Mouse (Mus musculus) G1E (cell line): Measurements from ENCODE around the gene Gm12185.

ENCODE experiments used
- CTCF ChIP-seq: IDR thresholded peaks from 2 replicates; pipeline ENCODE4 v1.5.1; 2012; ENCODE audit warnings: low read depth, low read length, inconsistent platforms, mixed read lengths
- GATA1 ChIP-seq: IDR thresholded peaks from 2 replicates; pipeline ENCODE4 v1.6.1; 2012; ENCODE audit warnings: borderline replicate concordance, low read length, inconsistent platforms, mixed read lengths
- GATA2 ChIP-seq: IDR thresholded peaks from 2 replicates; pipeline ENCODE4 v1.6.1; 2012; ENCODE audit warnings: low read depth, low read length, inconsistent platforms, borderline replicate concordance
- TAL1 ChIP-seq: conservative IDR thresholded peaks from 2 replicates; pipeline ENCODE4 v1.6.1; 2012; ENCODE audit warnings: low read depth, low read length, inconsistent platforms, mixed read lengths

DNA sequence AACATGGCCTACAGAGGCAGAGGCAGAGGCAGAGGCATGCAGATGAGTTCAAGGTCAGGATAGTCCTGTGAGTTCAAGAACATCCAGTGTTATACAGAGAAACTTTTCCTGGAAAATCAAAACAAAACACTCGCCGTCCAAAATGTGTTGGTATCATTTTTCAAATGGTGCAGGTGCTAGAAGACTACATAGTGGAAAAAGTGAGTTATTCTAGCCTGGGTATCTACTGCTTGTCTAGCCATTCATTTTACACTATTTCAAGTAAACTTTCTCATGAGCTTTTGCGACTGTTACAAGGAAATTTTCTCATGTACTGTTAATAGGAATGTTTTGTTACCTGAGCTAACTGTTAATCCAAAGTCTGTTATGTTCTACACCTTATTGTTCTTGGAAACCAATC lies 73.6 kb downstream of the Gm12185 start:
- no peak for TF ChIP-seq TAL1
- TF ChIP-seq CTCF: no peak
- TF ChIP-seq GATA2: no peak
- TF ChIP-seq GATA1: no peak
